Mouse (Mus musculus) small intestine, adult 2 months (tissue): ENCODE data around the gene Spag9.
"Not testable (repeated sequence)": the region's sequence is repeated elsewhere in the genome, so short reads cannot be mapped to it uniquely, and the experiment has no call there.

Source experiments
- CTCF ChIP-seq: fragments of 200-500 bp; IDR thresholded peaks from 2 replicates; pipeline ENCODE4 v1.5.1; 2012; ENCODE audit warnings: low read depth, mild to moderate bottlenecking, control low read depth, inconsistent platforms, low read length, moderate library complexity, mixed read lengths; ENCODE audit not compliant: insufficient replicate concordance, insufficient read length; ENCODE audit errors: extremely low read depth
- POLR2A ChIP-seq: fragments of 200-500 bp; IDR thresholded peaks from 2 replicates; pipeline ENCODE4 v1.6.1; 2012; ENCODE audit warnings: low read depth, mild to moderate bottlenecking, control low read depth, inconsistent platforms, low read length, moderate library complexity

GRCm38 (mm10) chr11:94086966-94087365 lies 91.1 kb downstream of the Spag9 start:
- TF ChIP-seq CTCF, POLR2A: not testable (repeated sequence)
